Mouse (Mus musculus) neural tube, embryonic 12.5 days (tissue): ENCODE data around the gene Pcyt1a. TPM values are rescaled to one million over a fixed set of nuclear protein-coding genes. Genes with fewer than 3 reads are reported as not detected.
A peak's percentile ranks its signal among the peaks of the same experiment; 100 is the strongest.

Source experiments
- ATAC-seq: fragments of 200-750 bp; cut with Nextera tagmentation; 2 replicates; pipeline ENCODE4 v1.8.0; 2017; ENCODE audit warnings: low read depth, mild to moderate bottlenecking, moderate TSS enrichment, moderate library complexity; ENCODE audit not compliant: low FRiP score
- H3K27ac ChIP-seq: fragments of 300-500 bp; sonication (generic); 2 replicates; pipeline ENCODE4 v1.5.1; 2016
- H3K27me3 ChIP-seq: fragments of 300-500 bp; sonication (generic); replicated peaks from 2 replicates; pipeline ENCODE4 v1.6.1; 2016; ENCODE audit warnings: mild to moderate bottlenecking
- H3K36me3 ChIP-seq: fragments of 300-500 bp; sonication (generic); 2 replicates; pipeline ENCODE4 v1.6.1; 2016; ENCODE audit warnings: mild to moderate bottlenecking
- H3K4me1 ChIP-seq: fragments of 300-500 bp; sonication (generic); 2 replicates; pipeline ENCODE4 v1.6.1; 2016
- H3K4me2 ChIP-seq: fragments of 300-500 bp; sonication (generic); replicated peaks from 2 replicates; pipeline ENCODE4 v1.6.1; 2016; ENCODE audit warnings: mild to moderate bottlenecking
- H3K4me3 ChIP-seq: fragments of 300-500 bp; sonication (generic); 2 replicates; pipeline ENCODE4 v1.5.1; 2016
- H3K9ac ChIP-seq: fragments of 300-500 bp; sonication (generic); 2 replicates; pipeline ENCODE4 v1.6.1; 2016; ENCODE audit warnings: mild to moderate bottlenecking
- H3K9me3 ChIP-seq: fragments of 300-500 bp; sonication (generic); 2 replicates; pipeline ENCODE4 v1.6.1; 2016; ENCODE audit warnings: mild to moderate bottlenecking
- WGBS: fragments of 180-500 bp; shearing (Covaris S2); methylation state at CpG from one replicate; pipeline ENCODE4 v1.1.7; 2016; 5-methylcytosine and 5-hydroxymethylcytosine counted together
- polyA plus RNA-seq: library from polyadenylated mRNA; unstranded; fragments of >200 nt; fragmentation: Nextera tagmentation; extraction: Ambion mirVana; gene quantifications from 2 replicates; pipeline ENCODE4 v1.2.1, GENCODE M21; 2016

The Pcyt1a gene
- polyA plus RNA-seq, 1 experiment from 2014 or later, result 41.1 TPM

GRCm38 (mm10) chr16:32513948-32514347, 83.2 kb downstream of the Pcyt1a start:
- no peak overlapping the region for H3K9ac ChIP-seq
- H3K4me1 ChIP-seq, result 0 out of 2 replicates have a peak, but pooled peaks cover 8% of the 10 kb centered on the region
- no peaks in the 10 kb centered on the region for H3K9me3 ChIP-seq

GRCm38 (mm10) chr16:32516006-32516962, 85.6 kb downstream of the Pcyt1a start:
- peak overlapping the region; percentile 84 for H3K27ac ChIP-seq
- peak overlapping the region; percentile 38 for H3K9ac ChIP-seq
- H3K4me3 ChIP-seq, result no peak overlapping the region
- H3K9me3 ChIP-seq, result no peaks in the 10 kb centered on the region
- 10% methylated on average over 21 of the region's 21 CpGs for WGBS
- H3K4me1 ChIP-seq, result 0 out of 2 replicates have a peak, but pooled peaks cover 8% of the 10 kb centered on the region
- peak overlapping the region; percentile 45 for H3K4me2 ChIP-seq
- no peaks in the 10 kb centered on the region for H3K27me3 ChIP-seq
- peak; percentile 92 for ATAC-seq
- H3K36me3 ChIP-seq, result no peaks in the 10 kb centered on the region

More at GRCm38 (mm10) chr16:32513948-32514347, 83.2 kb downstream of the Pcyt1a start:
- no peak overlapping the region for H3K4me3 ChIP-seq
- no peaks in the 10 kb centered on the region for H3K27me3 ChIP-seq
- H3K36me3 ChIP-seq, result no peaks in the 10 kb centered on the region
- no peak for ATAC-seq
- H3K27ac ChIP-seq, result no peak overlapping the region
- WGBS, result 92% methylated on average over 6 of the region's 6 CpGs
- H3K4me2 ChIP-seq, result no peak overlapping the region

- Histone ChIP-seq H3K27ac (no peak overlapping the region), H3K4me1 (0 out of 2 replicates have a peak, but pooled peaks cover 8% of the 10 kb centered on the region), H3K4me2 (no peak overlapping the region), H3K4me3 (no peak overlapping the region), H3K27me3 (no peaks in the 10 kb centered on the region), H3K9ac (no peak overlapping the region), H3K36me3 (no peaks in the 10 kb centered on the region), H3K9me3 (no peaks in the 10 kb centered on the region)
- 85% methylated on average over 12 of the region's 12 CpGs for WGBS
- no peak for ATAC-seq
Observed at GRCm38 (mm10) chr16:32517785-32518481, 87.2 kb downstream of the Pcyt1a start.

- no peaks in the 10 kb centered on the region for H3K36me3 ChIP-seq
- H3K9me3 ChIP-seq, result no peaks in the 10 kb centered on the region
- peaks cover 18% of the 10 kb centered on the region; the same call in 1 of the 2 replicates for H3K4me1 ChIP-seq
- ATAC-seq, result no peak
- H3K9ac ChIP-seq, result no peak overlapping the region
- no peak overlapping the region for H3K4me3 ChIP-seq
- no peak overlapping the region for H3K4me2 ChIP-seq
- H3K27ac ChIP-seq, result no peak overlapping the region
- WGBS, result 88% methylated on average over 15 of the region's 15 CpGs
- no peaks in the 10 kb centered on the region for H3K27me3 ChIP-seq
Observed at GRCm38 (mm10) chr16:32519656-32520371, 89.1 kb downstream of the Pcyt1a start.

- Histone ChIP-seq H3K4me3 (no peak overlapping the region), H3K9ac (no peak overlapping the region), H3K27me3 (no peaks in the 10 kb centered on the region), H3K4me1 (peaks cover 18% of the 10 kb centered on the region; the same call in 1 of the 2 replicates), H3K36me3 (no peaks in the 10 kb centered on the region), H3K4me2 (no peak overlapping the region), H3K27ac (no peak overlapping the region), H3K9me3 (no peaks in the 10 kb centered on the region)
- WGBS, result 72% methylated on average over 9 of the region's 9 CpGs
- no peak for ATAC-seq
Observed at GRCm38 (mm10) chr16:32520372-32520748, 89.6 kb downstream of the Pcyt1a start.

GRCm38 (mm10) chr16:32522578-32523194, 92.0 kb downstream of the Pcyt1a start:
- H3K4me1 ChIP-seq, result peaks cover 9% of the 10 kb centered on the region; the same call in 1 of the 2 replicates
- H3K27ac ChIP-seq, result no peak overlapping the region
- H3K36me3 ChIP-seq, result no peaks in the 10 kb centered on the region
- H3K4me2 ChIP-seq, result no peak overlapping the region
- no peak overlapping the region for H3K4me3 ChIP-seq
- WGBS, result 86% methylated on average over 6 of the region's 6 CpGs
- no peak overlapping the region for H3K9ac ChIP-seq
- ATAC-seq, result no peak
- H3K9me3 ChIP-seq, result no peaks in the 10 kb centered on the region
- no peaks in the 10 kb centered on the region for H3K27me3 ChIP-seq

- H3K36me3 ChIP-seq, result no peaks in the 10 kb centered on the region
- no peak overlapping the region for H3K9ac ChIP-seq
- no peaks in the 10 kb centered on the region for H3K9me3 ChIP-seq
- H3K4me3 ChIP-seq, result no peak overlapping the region
- 52% methylated on average over 8 of the region's 8 CpGs for WGBS
- ATAC-seq, result peak; percentile 83
- no peak overlapping the region for H3K27ac ChIP-seq
- peak overlapping the region; percentile 30; the same call in 1 of the 2 replicates for H3K4me2 ChIP-seq
- H3K27me3 ChIP-seq, result no peaks in the 10 kb centered on the region
- H3K4me1 ChIP-seq, result peaks cover 9% of the 10 kb centered on the region; the same call in 1 of the 2 replicates
Observed at GRCm38 (mm10) chr16:32523462-32524243, 92.9 kb downstream of the Pcyt1a start.

GRCm38 (mm10) chr16:32524244-32524615, 93.5 kb downstream of the Pcyt1a start:
- no peak overlapping the region for H3K4me3 ChIP-seq
- ATAC-seq, result peak; percentile 34; the same call in 1 of the 2 replicates
- H3K27me3 ChIP-seq, result no peaks in the 10 kb centered on the region
- peak overlapping the region; percentile 30 for H3K4me2 ChIP-seq
- no peaks in the 10 kb centered on the region for H3K36me3 ChIP-seq
- H3K9ac ChIP-seq, result no peak overlapping the region
- peaks cover 9% of the 10 kb centered on the region; the same call in 1 of the 2 replicates for H3K4me1 ChIP-seq
- no peak overlapping the region for H3K27ac ChIP-seq
- H3K9me3 ChIP-seq, result no peaks in the 10 kb centered on the region
- 45% methylated on average over 5 of the region's 5 CpGs for WGBS

Other genes with a start within 250 kb of the Pcyt1a start
- 28.1 and 31.0 TPM in 2 replicates for gene Fbxo45, start 183.8 kb upstream of the Pcyt1a start, polyA plus RNA-seq
- 16.2 and 16.3 TPM in 2 replicates for gene Wdr53, start 183.7 kb upstream of the Pcyt1a start, polyA plus RNA-seq
- not detected in 2 replicates for gene Smco1, start 159.5 kb upstream of the Pcyt1a start, polyA plus RNA-seq
- 27.2 and 31.9 TPM in 2 replicates for gene Rnf168, start 153.5 kb upstream of the Pcyt1a start, polyA plus RNA-seq
- gene Ubxn7, start 98.7 kb upstream of the Pcyt1a start, polyA plus RNA-seq, result 29.3 and 32.5 TPM in 2 replicates
- gene Tm4sf19, start 30.4 kb upstream of the Pcyt1a start, polyA plus RNA-seq, result not detected in 2 replicates
- 29.5 and 29.9 TPM in 2 replicates for gene Tctex1d2, start 11.2 kb upstream of the Pcyt1a start, polyA plus RNA-seq
- gene Slc51a, start 57.0 kb downstream of the Pcyt1a start, polyA plus RNA-seq, result 0.22 and 0.27 TPM in 2 replicates
- gene Zdhhc19, start 65.3 kb downstream of the Pcyt1a start, polyA plus RNA-seq, result not detected in 2 replicates
- 48.6 and 48.8 TPM in 2 replicates for gene Tfrc, start 178.0 kb downstream of the Pcyt1a start, polyA plus RNA-seq
- gene Tnk2, start 213.0 kb downstream of the Pcyt1a start, polyA plus RNA-seq, result 12.5 and 12.9 TPM in 2 replicates